Mouse (Mus musculus) neural tube, embryonic 14.5 days (tissue): ENCODE measurements at regions not wholly inside any gene's neighbourhood (a gene's known extent, or its start where the extent isn't known, plus 50 kb on each side); places are given as distances from the start of the nearest gene placed in this dataset.

Experiments used
- ATAC-seq: fragments of 200-750 bp; cut with Nextera tagmentation; 2 replicates; pipeline ENCODE4 v1.8.0; 2017; ENCODE audit warnings: low read depth, mild to moderate bottlenecking, moderate TSS enrichment, moderate library complexity
- H3K27ac ChIP-seq: fragments of 300-500 bp; sonication (generic); 2 replicates; pipeline ENCODE4 v1.5.1; 2014; ENCODE audit warnings: low read depth, mild to moderate bottlenecking, control low read depth, low read length, moderate library complexity, mixed read lengths
- H3K27me3 ChIP-seq: fragments of 300-500 bp; sonication (generic); 2 replicates; pipeline ENCODE4 v1.6.1; 2014; ENCODE audit warnings: low read length; ENCODE audit not compliant: control insufficient read depth, insufficient read depth
- H3K36me3 ChIP-seq: fragments of 300-500 bp; sonication (generic); 2 replicates; pipeline ENCODE4 v1.6.1; 2014; ENCODE audit warnings: low read length, mixed read lengths; ENCODE audit not compliant: control insufficient read depth, insufficient read depth
- H3K4me1 ChIP-seq: fragments of 300-500 bp; sonication (generic); 2 replicates; pipeline ENCODE4 v1.6.1; 2014; ENCODE audit warnings: low read length; ENCODE audit not compliant: control insufficient read depth, insufficient read depth
- H3K4me2 ChIP-seq: fragments of 300-500 bp; sonication (generic); 2 replicates; pipeline ENCODE4 v1.6.1; 2014; ENCODE audit warnings: mild to moderate bottlenecking, low read depth, low read length, control low read depth
- H3K4me3 ChIP-seq: fragments of 300-500 bp; sonication (generic); 2 replicates; pipeline ENCODE4 v1.5.1; 2014; ENCODE audit warnings: low read depth, low read length, control low read depth, mixed read lengths
- H3K9ac ChIP-seq: fragments of 300-500 bp; sonication (generic); replicated peaks from 2 replicates; pipeline ENCODE4 v1.6.1; 2014; ENCODE audit warnings: low read depth, mild to moderate bottlenecking, control low read depth, low read length, mixed read lengths
- H3K9me3 ChIP-seq: fragments of 300-500 bp; sonication (generic); 2 replicates; pipeline ENCODE4 v1.6.1; 2016; ENCODE audit warnings: low read length; ENCODE audit not compliant: control insufficient read depth
- WGBS: fragments of 180-500 bp; shearing (Covaris S2); extraction: QIAGEN DNeasy Blood & Tissue Kit; methylation state at CpG from one replicate; pipeline ENCODE4 v1.1.7; 2014; 5-methylcytosine and 5-hydroxymethylcytosine counted together

DNA sequence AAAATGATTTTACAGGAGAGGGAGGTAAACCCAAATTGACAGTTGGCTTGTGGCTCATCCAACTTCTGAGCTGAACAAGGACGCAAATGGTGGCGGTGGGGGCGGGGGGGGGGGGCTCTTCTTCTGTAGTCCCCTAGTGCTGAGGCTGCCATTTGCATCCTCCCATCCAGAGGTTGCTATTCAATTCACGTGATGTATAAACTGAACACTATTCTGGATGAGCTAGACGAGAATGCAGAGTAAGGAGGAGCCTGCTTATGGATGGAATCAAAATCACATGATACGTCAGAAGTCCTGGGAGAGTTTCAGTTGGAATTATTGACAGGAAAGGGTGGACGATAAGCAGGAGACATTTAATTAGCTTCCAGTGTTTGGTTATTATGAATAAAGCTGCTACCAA, 67.3 kb upstream of the Gli3 start:
- 26% methylated on average over 7 of the region's 7 CpGs for WGBS
- no peak overlapping the region for H3K4me2 ChIP-seq

DNA sequence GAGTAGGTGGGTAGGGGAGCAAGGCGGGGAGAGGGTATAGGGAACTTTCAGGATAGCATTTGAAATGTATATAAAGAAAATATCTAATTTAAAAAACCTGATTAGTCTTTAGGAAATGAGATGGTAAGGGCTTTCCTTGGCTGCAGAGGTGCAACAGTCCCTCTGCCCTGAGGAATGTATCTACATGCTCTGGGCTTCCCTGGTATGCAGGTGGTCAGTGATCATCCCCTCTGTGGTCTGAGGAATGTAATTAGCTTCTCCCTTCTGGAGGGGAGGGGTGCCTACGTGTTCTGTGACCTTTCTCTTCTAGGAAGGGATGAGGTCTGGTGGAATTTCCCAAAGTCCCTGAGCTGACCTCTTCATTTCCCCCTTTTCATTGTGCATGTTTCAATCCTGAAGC, 64.4 kb upstream of the Gli3 start:
- Histone ChIP-seq H3K9ac (no peak overlapping the region), H3K4me2 (no peak overlapping the region), H3K9me3 (no peaks in the 10 kb centered on the region), H3K4me1 (no peaks in the 10 kb centered on the region), H3K27me3 (no peaks in the 10 kb centered on the region), H3K36me3 (no peaks in the 10 kb centered on the region), H3K4me3 (no peak overlapping the region), H3K27ac (no peak overlapping the region)
- no peak for ATAC-seq
- 85% methylated on average over 2 of the region's 2 CpGs for WGBS

More for the DNA sequence above, 67.3 kb upstream of the Gli3 start:
- no peaks in the 10 kb centered on the region for H3K27me3 ChIP-seq
- ATAC-seq, result peak; percentile 65
- H3K27ac ChIP-seq, result no peak overlapping the region
- H3K9ac ChIP-seq, result no peak overlapping the region
- no peaks in the 10 kb centered on the region for H3K4me1 ChIP-seq
- H3K9me3 ChIP-seq, result no peaks in the 10 kb centered on the region
- no peak overlapping the region for H3K4me3 ChIP-seq
- no peaks in the 10 kb centered on the region for H3K36me3 ChIP-seq
